Mouse (Mus musculus): ENCODE measurements around the gene Mob3a.
"Not testable (repeated sequence)": the region's sequence is repeated elsewhere in the genome, so short reads cannot be mapped to it uniquely, and the experiment has no call there.

Mob3a gene

DNA sequence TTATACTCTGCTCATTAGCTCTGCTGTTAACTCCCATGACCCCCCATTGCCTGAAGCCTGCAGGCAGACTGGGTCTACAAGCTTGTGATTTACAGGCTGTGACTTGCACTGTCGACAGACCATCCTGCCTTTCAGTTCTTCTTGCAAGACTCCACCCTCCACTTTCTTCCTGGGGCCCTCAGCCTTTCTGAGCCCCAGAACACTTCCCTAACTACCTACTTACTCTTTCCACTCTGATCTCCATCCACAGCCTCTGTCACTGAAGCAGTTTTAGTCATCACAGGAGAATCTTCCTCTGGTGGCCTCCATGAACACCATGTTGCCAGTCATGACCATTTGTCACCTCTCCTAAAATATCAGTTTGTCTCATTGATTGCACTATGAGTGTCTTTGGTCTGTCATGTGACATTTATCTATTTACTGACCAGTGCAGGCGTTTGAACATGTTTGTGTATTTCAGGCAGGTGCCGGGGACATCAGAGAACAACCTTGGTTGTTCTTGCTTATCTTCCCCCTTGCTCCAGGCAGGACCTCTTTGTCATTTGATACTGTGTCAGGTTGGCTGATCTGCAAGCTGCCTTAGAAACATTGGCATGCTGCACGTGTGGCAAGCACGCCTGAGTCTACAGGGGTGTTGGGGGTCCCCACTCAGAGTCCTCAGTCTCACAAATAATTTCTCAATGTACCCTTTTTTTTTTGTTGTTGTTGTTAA is 38.1 kb downstream of the Mob3a start:
- DNase-seq (ENCODE audit: low spot score in 2 of 2) = peak in 1 of 2 experiments; percentile 43

DNA sequence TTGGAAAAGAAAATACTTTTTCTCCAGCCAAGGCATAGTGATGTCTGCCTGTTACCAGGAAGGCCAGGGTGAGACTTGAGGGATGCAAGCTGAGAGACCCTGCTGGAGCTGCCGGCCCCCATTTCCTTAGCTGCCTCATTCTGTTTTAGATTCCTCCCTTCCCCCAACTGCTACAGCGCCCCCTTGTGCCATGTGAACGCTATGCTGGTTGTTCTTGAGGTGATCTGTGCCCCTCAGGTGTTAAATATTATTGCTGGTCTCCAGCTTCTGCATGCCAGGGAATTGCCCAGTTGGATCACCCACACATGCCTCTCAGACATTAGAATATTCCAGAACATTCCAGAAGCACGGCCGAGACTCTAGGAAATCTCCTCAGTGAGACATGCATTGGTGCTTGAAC is 40.6 kb downstream of the Mob3a start:
- DNase-seq (ENCODE audit: low spot score in 2 of 2) = no peak

DNA sequence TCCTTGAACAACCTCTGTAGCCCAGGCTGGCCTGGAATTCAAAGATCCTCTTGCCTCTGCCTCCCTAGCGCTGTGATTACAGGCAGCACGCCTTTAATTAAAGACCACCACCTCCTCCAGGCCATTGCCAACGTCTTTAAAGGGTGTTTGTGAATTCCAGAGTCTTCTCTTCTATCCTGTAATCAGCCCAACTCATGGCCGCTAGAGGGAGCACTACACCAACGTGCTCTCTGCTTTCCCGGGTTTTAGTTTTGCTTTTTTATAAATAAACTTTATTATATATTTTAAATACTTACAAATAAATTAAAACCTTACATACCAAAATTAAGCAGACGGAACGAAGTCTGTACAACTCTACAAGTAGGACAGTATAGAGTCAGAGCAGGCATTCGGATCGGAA is 42.6 kb downstream of the Mob3a start:
- peak; percentile 52 to 78 for DNase-seq (ENCODE audit: low spot score in 2 of 2)

DNA sequence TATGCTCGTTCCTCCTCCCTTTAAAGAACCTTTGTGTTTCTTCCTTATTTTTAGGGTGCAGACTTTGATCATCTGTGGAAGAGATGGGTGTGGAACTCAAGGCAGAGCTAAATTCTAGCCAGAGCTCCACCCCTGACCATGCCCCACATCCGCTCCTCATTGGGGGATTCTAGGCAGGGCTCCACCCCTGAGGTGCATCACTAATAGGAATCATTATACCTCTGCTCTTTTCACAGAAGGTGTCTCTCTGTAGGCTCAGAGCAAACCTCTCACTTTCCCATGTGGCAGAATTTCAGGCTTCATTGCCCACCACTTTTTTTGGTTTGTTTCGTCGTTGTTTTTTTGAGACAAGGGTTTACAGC is 43.0 kb downstream of the Mob3a start:
- no peak for DNase-seq (ENCODE audit: low spot score in 2 of 2)

DNA sequence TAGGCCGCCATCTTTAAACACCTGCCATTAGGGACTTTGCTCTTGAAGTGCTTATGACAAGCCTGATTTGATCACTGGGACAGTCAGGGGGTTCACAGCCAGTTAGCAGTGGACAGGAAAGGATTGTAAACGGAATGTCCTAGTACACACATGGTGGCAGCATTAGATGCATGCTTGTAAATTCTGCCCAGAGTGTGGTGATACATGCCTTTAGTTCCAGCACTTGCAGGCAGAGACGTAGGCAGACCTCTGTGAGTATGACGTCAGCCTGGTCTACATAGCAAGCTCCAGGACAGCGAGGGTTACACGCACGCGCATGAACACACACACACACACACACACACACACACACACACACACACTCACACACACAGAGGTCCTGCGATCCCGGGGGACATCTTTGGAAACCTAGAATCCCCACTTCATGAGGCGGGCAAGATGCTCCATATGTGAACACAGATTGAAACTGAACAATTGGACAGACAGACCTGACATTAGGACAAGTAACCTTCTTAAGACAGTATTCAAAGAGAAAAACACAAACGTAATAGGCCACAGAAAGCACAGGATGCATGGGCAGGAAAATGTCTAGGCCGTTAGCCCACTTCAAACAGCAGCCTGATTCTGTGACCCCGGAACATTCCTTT is 43.5 kb downstream of the Mob3a start:
- no peak for DNase-seq (ENCODE audit: low spot score in 2 of 2)

DNA sequence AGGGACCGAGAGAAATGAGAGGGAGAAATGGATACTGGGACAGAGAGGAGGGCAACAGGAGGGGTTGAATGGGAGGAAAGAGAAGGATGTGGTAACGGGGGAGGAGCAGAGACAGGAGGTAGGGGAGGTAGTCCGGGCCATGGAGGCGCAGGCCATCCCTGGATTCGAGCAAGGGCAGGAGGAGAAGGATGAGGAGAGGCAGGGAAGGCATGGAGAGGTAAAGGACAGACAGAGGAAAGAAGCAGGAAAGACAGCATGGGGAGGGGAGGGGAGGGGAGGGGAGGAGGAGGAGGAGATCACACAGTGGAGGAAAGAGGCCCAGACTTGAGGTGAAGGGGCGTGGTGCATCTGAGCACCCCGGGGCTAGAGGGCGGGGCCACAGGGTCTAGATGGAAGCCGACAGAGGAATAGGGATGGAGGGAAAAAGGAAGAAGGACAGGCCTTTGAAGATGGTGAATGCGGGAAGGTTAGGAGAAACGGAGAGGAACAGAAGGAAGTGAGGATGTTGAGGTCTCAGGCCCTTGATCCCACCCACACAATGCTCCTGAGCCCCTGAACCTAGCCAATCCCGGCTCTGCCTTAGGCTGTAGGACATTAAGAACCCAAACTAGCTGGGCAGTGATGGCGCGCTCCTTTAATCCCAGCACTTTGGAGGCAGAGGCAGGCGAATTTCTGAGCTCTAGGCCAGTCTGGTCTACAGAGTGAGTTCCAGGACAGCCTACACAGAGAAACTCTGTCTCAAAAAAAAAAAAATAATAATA is 44.7 kb downstream of the Mob3a start, which contains the start of gene Btbd2:
TSS of gene Btbd2 (minus strand) at position 209 of the 761 bp plus-strand sequence.
- DNase-seq (ENCODE audit: low spot score in 2 of 2) = no peak

DNA sequence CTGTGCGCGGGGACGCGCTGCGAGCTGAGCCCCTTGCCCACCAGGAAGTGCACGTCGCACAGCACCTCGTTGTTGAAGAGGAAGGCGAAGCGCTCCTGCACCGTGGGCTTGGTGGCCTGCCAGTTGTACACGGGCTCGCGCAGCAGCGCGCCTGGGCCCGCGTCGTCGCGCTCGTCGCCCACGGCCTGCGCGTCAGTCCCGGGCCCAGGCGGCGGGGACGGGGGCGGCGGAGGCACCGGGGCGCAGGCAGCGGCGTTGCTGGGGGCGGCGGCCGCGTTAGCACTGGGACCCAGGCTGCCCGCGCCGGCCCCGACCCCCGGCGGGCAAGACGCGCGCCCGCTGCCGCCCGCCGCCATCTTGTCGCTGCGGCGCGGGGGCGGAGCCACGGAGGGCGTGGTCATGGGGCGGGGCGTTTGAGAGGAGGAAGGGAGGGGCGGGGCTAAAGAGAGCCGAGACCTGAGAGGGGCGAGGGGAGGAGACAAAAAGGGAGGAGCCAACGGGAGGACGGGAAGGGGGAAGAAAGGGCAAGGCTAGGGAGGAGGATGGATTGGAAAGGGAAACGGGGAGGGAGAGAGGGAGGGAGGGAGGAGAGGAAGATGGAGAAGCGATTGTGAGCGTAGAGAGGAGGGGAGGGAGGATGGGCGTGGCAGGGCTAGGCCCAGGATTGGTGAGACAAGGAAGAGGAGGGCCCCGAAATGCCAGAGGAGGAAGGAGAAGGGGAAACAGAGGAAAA is 45.5 kb downstream of the Mob3a start:
- peak; percentile 93 to 95 for DNase-seq (ENCODE audit: low spot score in 2 of 2)

DNA sequence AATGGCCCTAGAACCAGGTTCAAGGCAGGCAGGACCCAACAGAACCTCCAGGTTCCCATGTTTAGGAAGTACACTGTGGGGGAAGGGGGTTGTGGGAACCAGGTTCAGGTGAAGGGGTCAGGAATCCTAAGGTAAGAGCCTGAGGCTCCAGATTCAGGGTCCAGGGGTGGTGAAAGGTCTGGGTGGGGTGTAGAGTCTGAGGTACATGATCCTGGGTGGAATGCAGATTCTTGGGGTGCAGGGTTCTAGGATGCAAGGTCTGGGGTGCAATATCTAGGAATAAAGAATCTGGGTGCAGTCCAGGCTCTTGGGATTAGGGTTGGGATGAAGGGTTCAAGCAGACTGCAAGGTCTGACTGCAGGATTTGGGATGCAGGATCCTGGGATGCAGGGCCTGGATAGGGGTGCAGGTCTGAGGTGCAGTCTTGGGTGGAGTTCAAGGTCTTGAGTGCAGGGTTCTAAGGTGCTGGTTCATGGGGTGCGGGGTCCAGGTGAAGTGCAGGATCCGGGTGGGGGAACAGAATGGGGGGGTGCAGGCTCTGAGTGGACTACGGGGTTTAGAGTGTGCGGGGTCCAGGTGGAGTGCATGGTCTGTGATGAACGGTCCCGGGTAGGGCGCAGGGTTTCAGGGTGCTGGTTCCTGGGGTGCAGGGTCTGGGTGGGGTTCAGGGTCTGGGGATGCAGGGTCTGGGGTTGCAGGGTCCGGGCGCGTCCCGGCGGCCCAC is 46.2 kb downstream of the Mob3a start:
- DNase-seq (ENCODE audit: low spot score in 2 of 2) = peak in 1 of 2 experiments; percentile 32

DNA sequence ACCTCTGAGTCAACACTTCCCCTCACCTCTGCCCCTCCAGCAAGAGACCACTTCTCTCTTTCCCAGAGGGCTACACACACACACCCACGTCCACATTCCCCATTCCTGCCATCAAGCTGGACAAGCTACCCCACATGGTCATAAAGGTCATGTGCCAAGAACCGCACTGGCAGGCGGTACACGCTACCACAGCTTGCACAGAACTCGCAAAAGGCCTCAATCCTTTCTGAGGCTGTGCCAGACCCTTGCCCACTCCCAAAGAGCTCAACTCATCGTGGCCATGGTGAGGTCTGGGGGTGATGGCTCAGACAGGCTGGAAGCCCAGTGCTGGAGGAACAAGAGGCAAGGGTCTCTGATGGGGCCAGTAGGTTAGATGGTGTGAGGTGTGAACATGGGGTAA is 46.9 kb downstream of the Mob3a start:
- no peak for DNase-seq (ENCODE audit: low spot score in 2 of 2)

DNA sequence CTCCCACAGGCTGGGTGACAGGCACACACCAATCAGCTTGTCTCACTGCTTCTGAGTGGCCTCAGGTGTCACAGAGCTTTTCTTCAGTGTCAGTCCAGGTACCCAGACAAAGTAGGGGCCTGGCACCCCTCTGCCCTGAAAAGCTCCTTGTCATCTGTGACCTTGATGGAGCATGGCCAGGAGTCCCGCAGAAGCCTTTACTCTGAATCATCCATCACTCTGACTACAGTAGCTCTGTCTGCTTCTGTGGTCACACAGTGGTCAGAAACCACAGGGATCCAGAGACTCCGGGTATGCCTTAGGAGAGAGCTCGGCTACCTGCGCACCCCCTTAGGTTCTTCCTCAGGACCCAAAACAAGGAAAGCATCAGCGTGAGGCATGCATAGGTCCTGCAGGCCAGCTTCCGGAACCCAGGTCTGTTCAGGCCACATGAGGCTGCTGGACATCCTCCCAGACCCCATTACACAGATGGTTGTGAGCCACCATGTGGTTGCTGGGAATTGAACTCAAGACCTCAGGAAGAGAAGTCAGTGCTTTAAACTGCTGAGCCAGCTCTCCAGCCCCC is 48.5 kb downstream of the Mob3a start:
- no peak for DNase-seq (ENCODE audit: low spot score in 2 of 2)

DNA sequence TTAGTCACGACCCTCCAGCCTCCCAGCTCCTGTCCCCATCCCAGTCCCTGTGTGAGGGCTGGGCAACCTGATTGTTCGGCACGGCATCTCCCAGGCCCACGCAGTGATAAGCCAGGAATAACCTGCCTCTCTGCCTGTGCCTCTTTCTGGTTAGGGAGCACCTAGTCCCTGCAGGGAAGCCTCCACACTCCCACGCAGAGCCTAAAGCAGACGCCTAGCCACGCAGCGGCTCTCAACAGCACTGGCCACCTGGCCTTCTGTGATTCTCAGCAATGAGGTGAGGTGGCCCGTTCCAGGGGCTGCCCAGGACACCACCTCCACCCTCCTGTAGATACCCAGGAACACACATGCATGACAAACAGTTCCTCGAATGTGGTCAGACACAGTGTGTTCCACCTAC is 51.4 kb downstream of the Mob3a start:
- no peak for DNase-seq (ENCODE audit: low spot score in 2 of 2)

DNA sequence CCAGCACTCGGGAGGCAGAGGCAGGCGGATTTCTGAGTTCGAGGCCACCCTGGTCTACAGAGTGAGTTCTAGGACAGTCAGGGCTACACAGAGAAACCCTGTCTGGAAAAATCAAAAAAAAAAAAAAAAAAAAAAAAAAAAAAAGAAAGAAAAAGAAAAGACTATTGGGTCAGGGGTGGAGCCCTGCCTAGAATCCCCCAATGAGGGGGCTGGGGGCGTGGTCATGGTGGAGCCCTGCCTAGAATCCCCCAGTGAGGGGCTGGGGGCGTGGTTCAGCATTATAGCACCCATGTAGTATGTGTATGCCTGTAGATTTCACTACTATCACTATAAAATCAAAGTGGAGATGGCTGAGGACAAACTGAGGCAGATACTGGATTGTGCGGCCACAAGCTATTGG is 51.9 kb downstream of the Mob3a start:
- DNase-seq (ENCODE audit: low spot score in 2 of 2) = not testable (repeated sequence)

DNA sequence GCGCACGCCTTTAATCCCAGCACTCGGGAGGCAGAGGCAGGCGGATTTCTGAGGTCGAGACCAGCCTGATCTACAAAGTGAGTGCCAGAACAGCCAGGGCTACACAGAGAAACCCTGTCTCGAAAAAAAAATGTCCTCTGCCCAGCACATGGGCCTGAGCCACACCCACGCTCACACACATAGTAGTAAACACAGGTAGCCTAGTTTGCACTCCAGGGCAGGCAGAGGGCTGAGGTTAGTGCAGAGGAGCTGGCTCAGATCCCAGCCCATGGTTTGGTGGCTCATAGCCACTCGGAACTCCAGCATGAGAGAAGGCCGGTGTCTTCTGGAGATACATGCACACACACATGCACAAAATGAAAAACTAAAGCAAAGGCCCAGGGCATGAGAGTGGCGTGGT is 54.8 kb downstream of the Mob3a start:
- no peak for DNase-seq (ENCODE audit: low spot score in 2 of 2)

DNA sequence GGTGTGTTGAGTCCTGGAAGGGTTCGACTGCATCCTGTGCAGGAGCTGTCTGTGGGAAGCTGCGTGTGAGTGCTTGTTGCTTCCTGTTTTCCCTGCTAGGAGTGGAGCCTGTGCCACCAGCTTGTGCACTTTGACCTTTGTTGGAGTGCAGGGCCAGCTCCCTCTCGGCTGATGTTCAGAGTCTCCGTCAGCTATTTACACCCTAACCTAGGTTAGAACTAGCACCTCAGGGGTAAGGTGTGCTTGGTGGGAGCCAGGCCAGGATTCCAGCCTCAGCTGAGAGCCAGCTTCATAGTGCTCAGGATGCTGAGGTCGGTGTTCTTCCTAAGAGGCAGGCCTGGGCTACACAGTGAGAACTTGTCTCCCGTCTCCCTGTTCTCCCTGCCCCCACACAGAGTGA is 66.4 kb downstream of the Mob3a start:
- DNase-seq (ENCODE audit: low spot score in 2 of 2) = no peak

All from heart, adult 9 months (tissue).